Mouse (Mus musculus): ENCODE results near the gene Gm28051. TPM values are rescaled to one million over a fixed set of nuclear protein-coding genes. Genes with fewer than 3 reads are reported as not detected.

Gm28051 gene
- polyA plus RNA-seq, 1 experiment from 2014 or later = not detected

GRCm38 (mm10) chr12:102763696-102764095, 6.1 kb upstream of the Gm28051 start:
- no peaks in the 10 kb centered on the region for H3K27me3 ChIP-seq
- H3K9ac ChIP-seq = no peak overlapping the region
- ATAC-seq (ENCODE audit: borderline replicate concordance, extremely low read depth, low FRiP score, low TSS enrichment) = no peak
- no peak overlapping the region for H3K27ac ChIP-seq
- peaks cover 47% of the 10 kb centered on the region for H3K36me3 ChIP-seq
- no peak overlapping the region for H3K4me3 ChIP-seq
- no peak overlapping the region for H3K4me2 ChIP-seq
- no peaks in the 10 kb centered on the region for H3K9me3 ChIP-seq
- H3K4me1 ChIP-seq = peaks cover 14% of the 10 kb centered on the region

GRCm38 (mm10) chr12:102761668-102762067, 4.1 kb upstream of the Gm28051 start:
- Histone ChIP-seq H3K27ac (no peak overlapping the region), H3K4me2 (no peak overlapping the region), H3K4me1 (peaks cover 17% of the 10 kb centered on the region), H3K27me3 (no peaks in the 10 kb centered on the region), H3K9me3 (no peaks in the 10 kb centered on the region), H3K4me3 (no peak overlapping the region), H3K9ac (no peak overlapping the region), H3K36me3 (peaks cover 30% of the 10 kb centered on the region)
- ATAC-seq (ENCODE audit: borderline replicate concordance, extremely low read depth, low FRiP score, low TSS enrichment) = no peak
- WGBS = 77% methylated on average over 3 of the region's 3 CpGs

- no peak for ATAC-seq (ENCODE audit: borderline replicate concordance, extremely low read depth, low FRiP score, low TSS enrichment)
- Histone ChIP-seq H3K27ac (peak overlapping the region; percentile 95; the same call in 1 of the 2 replicates), H3K4me2 (peak overlapping the region; percentile 81), H3K27me3 (no peaks in the 10 kb centered on the region), H3K4me3 (peak overlapping the region; percentile 93), H3K9ac (peak overlapping the region; percentile 84), H3K9me3 (no peaks in the 10 kb centered on the region), H3K4me1 (peaks cover 24% of the 10 kb centered on the region), H3K36me3 (peaks cover 12% of the 10 kb centered on the region)
- 2% methylated on average over 5 of the region's 5 CpGs for WGBS
Measured at GRCm38 (mm10) chr12:102758936-102759335, 1.4 kb upstream of the Gm28051 start.

GRCm38 (mm10) chr12:102758403-102758756, 815 bp upstream of the Gm28051 start, which contains the start of gene Gm20604:
Gene Gm20604, minus strand, starts transcription at chr12:102758672.
- H3K27me3 ChIP-seq = no peaks in the 10 kb centered on the region
- H3K9ac ChIP-seq = peak within 1 kb of the TSS; percentile 84
- peak within 1 kb of the TSS; percentile 93 for H3K4me3 ChIP-seq
- peaks cover 8% of the 10 kb centered on the region for H3K36me3 ChIP-seq
- peaks cover 24% of the 10 kb centered on the region for H3K4me1 ChIP-seq
- WGBS = under 1% methylated on average over 10 of the region's 10 CpGs
- H3K9me3 ChIP-seq = no peaks in the 10 kb centered on the region
- H3K4me2 ChIP-seq = peak within 1 kb of the TSS; percentile 81
- H3K27ac ChIP-seq = peak within 1 kb of the TSS; percentile 95
- no peak for ATAC-seq (ENCODE audit: borderline replicate concordance, extremely low read depth, low FRiP score, low TSS enrichment)

GRCm38 (mm10) chr12:102757055-102757688, 393 bp downstream of the Gm28051 start:
- ATAC-seq (ENCODE audit: borderline replicate concordance, extremely low read depth, low FRiP score, low TSS enrichment) = peak; percentile 89
- H3K4me1 ChIP-seq = peaks cover 24% of the 10 kb centered on the region
- peak overlapping the region; percentile 93 for H3K4me3 ChIP-seq
- no peaks in the 10 kb centered on the region for H3K27me3 ChIP-seq
- under 1% methylated on average over 46 of the region's 46 CpGs for WGBS
- H3K4me2 ChIP-seq = peak overlapping the region; percentile 70
- peak overlapping the region; percentile 71 for H3K9ac ChIP-seq
- H3K36me3 ChIP-seq = peaks cover under 1% of the 10 kb centered on the region; the same call in 1 of the 2 replicates
- H3K9me3 ChIP-seq = no peaks in the 10 kb centered on the region
- H3K27ac ChIP-seq = peak overlapping the region; percentile 95

GRCm38 (mm10) chr12:102756304-102756703, 1.3 kb downstream of the Gm28051 start:
- no peaks in the 10 kb centered on the region for H3K27me3 ChIP-seq
- peak overlapping the region; percentile 70 for H3K4me2 ChIP-seq
- peak overlapping the region; percentile 93 for H3K4me3 ChIP-seq
- H3K9ac ChIP-seq = peak overlapping the region; percentile 71; the same call in 1 of the 2 replicates
- no peak overlapping the region for H3K27ac ChIP-seq
- no peaks in the 10 kb centered on the region for H3K9me3 ChIP-seq
- H3K4me1 ChIP-seq = peaks cover 24% of the 10 kb centered on the region
- H3K36me3 ChIP-seq = no peaks in the 10 kb centered on the region
- ATAC-seq (ENCODE audit: borderline replicate concordance, extremely low read depth, low FRiP score, low TSS enrichment) = no peak
- WGBS = 58% methylated on average over 7 of the region's 7 CpGs

- Histone ChIP-seq H3K4me1 (peaks cover 9% of the 10 kb centered on the region; the same call in 1 of the 2 replicates), H3K36me3 (peaks cover 6% of the 10 kb centered on the region; the same call in 1 of the 2 replicates), H3K9me3 (no peaks in the 10 kb centered on the region), H3K27me3 (no peaks in the 10 kb centered on the region), H3K9ac (no peak overlapping the region), H3K4me3 (no peak overlapping the region), H3K4me2 (no peak overlapping the region), H3K27ac (no peak overlapping the region)
- 81% methylated on average over 3 of the region's 3 CpGs for WGBS
- no peak for ATAC-seq (ENCODE audit: borderline replicate concordance, extremely low read depth, low FRiP score, low TSS enrichment)
Measured at GRCm38 (mm10) chr12:102748256-102748655, 9.3 kb downstream of the Gm28051 start.

- 0 out of 2 replicates have a peak overlapping the region, but pooled peaks have one; percentile 87 for H3K9ac ChIP-seq
- peak overlapping the region; percentile 89; the same call in 1 of the 2 replicates for H3K4me3 ChIP-seq
- peaks cover 20% of the 10 kb centered on the region for H3K4me1 ChIP-seq
Measured at GRCm38 (mm10) chr12:102744839-102745238, 12.7 kb downstream of the Gm28051 start.

GRCm38 (mm10) chr12:102743589-102744574, 13.7 kb downstream of the Gm28051 start, which contains the start of the genes Moap1 and Tmem251:
Gene Moap1, minus strand, starts transcription at chr12:102743661.
Gene Tmem251, plus strand, starts transcription at chr12:102743762.
- no peaks in the 10 kb centered on the region for H3K27me3 ChIP-seq
- H3K9ac ChIP-seq = peak within 1 kb of the TSS; percentile 87
- peak within 1 kb of the TSS; percentile 82 for H3K4me2 ChIP-seq
- peaks cover 6% of the 10 kb centered on the region; the same call in 1 of the 2 replicates for H3K36me3 ChIP-seq
- peaks cover 20% of the 10 kb centered on the region for H3K4me1 ChIP-seq
- peak within 1 kb of the TSS; percentile 89 for H3K4me3 ChIP-seq
- ATAC-seq (ENCODE audit: borderline replicate concordance, extremely low read depth, low FRiP score, low TSS enrichment) = peak; percentile 97
- peak within 1 kb of the TSS; percentile 92 for H3K27ac ChIP-seq
- WGBS = under 1% methylated on average over 60 of the region's 63 CpGs
- H3K9me3 ChIP-seq = no peaks in the 10 kb centered on the region

More at GRCm38 (mm10) chr12:102744839-102745238, 12.7 kb downstream of the Gm28051 start:
- WGBS = 60% methylated on average over 6 of the region's 6 CpGs
- H3K9me3 ChIP-seq = no peaks in the 10 kb centered on the region
- H3K27ac ChIP-seq = no peak overlapping the region
- H3K36me3 ChIP-seq = peaks cover 6% of the 10 kb centered on the region; the same call in 1 of the 2 replicates
- no peak for ATAC-seq (ENCODE audit: borderline replicate concordance, extremely low read depth, low FRiP score, low TSS enrichment)
- peak overlapping the region; percentile 82; the same call in 1 of the 2 replicates for H3K4me2 ChIP-seq
- H3K27me3 ChIP-seq = no peaks in the 10 kb centered on the region

GRCm38 (mm10) chr12:102743036-102743588, 14.5 kb downstream of the Gm28051 start:
- peaks cover 3% of the 10 kb centered on the region; the same call in 1 of the 2 replicates for H3K36me3 ChIP-seq
- peak overlapping the region; percentile 89 for H3K4me3 ChIP-seq
- H3K4me2 ChIP-seq = peak overlapping the region; percentile 82
- no peaks in the 10 kb centered on the region for H3K9me3 ChIP-seq
- H3K4me1 ChIP-seq = peaks cover 20% of the 10 kb centered on the region
- ATAC-seq (ENCODE audit: borderline replicate concordance, extremely low read depth, low FRiP score, low TSS enrichment) = no peak
- under 1% methylated on average over 33 of the region's 33 CpGs for WGBS
- peak overlapping the region; percentile 92; the same call in 1 of the 2 replicates for H3K27ac ChIP-seq
- H3K9ac ChIP-seq = peak overlapping the region; percentile 87
- H3K27me3 ChIP-seq = no peaks in the 10 kb centered on the region

- H3K27me3 ChIP-seq = no peaks in the 10 kb centered on the region
Measured at GRCm38 (mm10) chr12:102742056-102742455, 15.5 kb downstream of the Gm28051 start.

More at GRCm38 (mm10) chr12:102742056-102742455, 15.5 kb downstream of the Gm28051 start:
- no peaks in the 10 kb centered on the region for H3K36me3 ChIP-seq
- H3K4me3 ChIP-seq = no peak overlapping the region
- 68% methylated on average over 7 of the region's 7 CpGs for WGBS
- ATAC-seq (ENCODE audit: borderline replicate concordance, extremely low read depth, low FRiP score, low TSS enrichment) = no peak
- peaks cover 20% of the 10 kb centered on the region for H3K4me1 ChIP-seq
- H3K9ac ChIP-seq = no peak overlapping the region
- H3K9me3 ChIP-seq = no peaks in the 10 kb centered on the region
- H3K4me2 ChIP-seq = no peak overlapping the region
- no peak overlapping the region for H3K27ac ChIP-seq

All from lung, embryonic 15.5 days (tissue).